Mouse (Mus musculus) heart, postnatal 14 days (tissue): Measurements from ENCODE around the gene Pdpk1. TPM values are rescaled to one million over a fixed set of nuclear protein-coding genes. Genes with fewer than 3 reads are reported as not detected.

Experiments
- DNase-seq, 2 experiments: peaks; one replicate each; pipeline ENCODE4 v3.0.0; 2021 to 2022
- intact Hi-C: fragments of 180-260 bp; cut with DNase I; formaldehyde crosslinking; loops from one replicate; pipeline ENCODE4 v1.15.1; 2025
- total RNA-seq, 2 experiments: library from RNA; stranded (reverse); gene quantifications; 2 replicates each; pipeline ENCODE4 v1.2.3; 2021

Gene Pdpk1
- total RNA-seq, 2 experiments from 2014 or later: 46.2 to 47.8 TPM

GRCm38 (mm10) chr17:24056636-24057625 lies 93.8 kb downstream of the Pdpk1 start:
- DNase-seq: no peak
- intact Hi-C loops: no loop called here

GRCm38 (mm10) chr17:24049008-24049407 lies 101.7 kb downstream of the Pdpk1 start:
- intact Hi-C loops: no loop called here

GRCm38 (mm10) chr17:24048053-24048452 lies 102.7 kb downstream of the Pdpk1 start:
- intact Hi-C loops: no loop called here
- no peak for DNase-seq

More at GRCm38 (mm10) chr17:24049008-24049407, 101.7 kb downstream of the Pdpk1 start:
- DNase-seq: no peak

- DNase-seq: no peak
- intact Hi-C loops: no loop called here
Measured at GRCm38 (mm10) chr17:24046026-24046425, 104.7 kb downstream of the Pdpk1 start.

GRCm38 (mm10) chr17:24045608-24046007 lies 105.1 kb downstream of the Pdpk1 start:
- intact Hi-C loops: no loop called here
- no peak for DNase-seq

GRCm38 (mm10) chr17:24044482-24044881 lies 106.2 kb downstream of the Pdpk1 start:
- intact Hi-C loops: no loop called here
- no peak for DNase-seq

- intact Hi-C loops: no loop called here
- no peak for DNase-seq
Measured at GRCm38 (mm10) chr17:24037844-24038243, 112.9 kb downstream of the Pdpk1 start, which contains the start of gene Prss27. Gene Prss27, plus strand, starts transcription at chr17:24038144.

GRCm38 (mm10) chr17:24037360-24037759 lies 113.4 kb downstream of the Pdpk1 start:
- no peak for DNase-seq
- intact Hi-C loops: no loop called here

- DNase-seq: no peak
- intact Hi-C loops: no loop called here
Measured at GRCm38 (mm10) chr17:24036954-24037353, 113.8 kb downstream of the Pdpk1 start.

GRCm38 (mm10) chr17:24035087-24035486 lies 115.6 kb downstream of the Pdpk1 start:
- intact Hi-C loops: no loop called here
- DNase-seq: no peak

GRCm38 (mm10) chr17:24030551-24030950 lies 120.2 kb downstream of the Pdpk1 start:
- intact Hi-C loops: no loop called here
- no peak for DNase-seq

- DNase-seq: no peak
- intact Hi-C loops: no loop called here
Measured at GRCm38 (mm10) chr17:24029477-24029876, 121.2 kb downstream of the Pdpk1 start.

Other genes starting within 250 kb of the Pdpk1 start
- not detected for gene Dcpp3, start 233.5 kb downstream of the Pdpk1 start, total RNA-seq
- gene Sbp, start 209.3 kb downstream of the Pdpk1 start, total RNA-seq: not detected
- gene Sbpl, start 195.7 kb downstream of the Pdpk1 start, total RNA-seq: not detected
- not detected for gene Prss30, start 170.4 kb downstream of the Pdpk1 start, total RNA-seq
- not detected for gene Prss22, start 152.8 kb downstream of the Pdpk1 start, total RNA-seq
- gene Prss27, start 112.8 kb downstream of the Pdpk1 start, total RNA-seq: not detected
- gene Kctd5, start 77.4 kb downstream of the Pdpk1 start, total RNA-seq: 10 to 100 TPM; 14.4 to 14.6 TPM
- gene Amdhd2, start 12.8 kb upstream of the Pdpk1 start, total RNA-seq: 10 to 100 TPM; 12.2 to 12.7 TPM
- 100 to 1,000 TPM; 241 to 249 TPM for gene Atp6v0c, start 18.8 kb upstream of the Pdpk1 start, total RNA-seq
- gene Tbc1d24, start 54.6 kb upstream of the Pdpk1 start, total RNA-seq: 1 to 10 TPM; 8.7 to 9.3 TPM
- 1 to 10 TPM in 1 of 2 experiments, under 1 TPM in 1; 0.90 to 1.0 TPM for gene Ntn3, start 58.6 kb upstream of the Pdpk1 start, total RNA-seq
- 1 to 10 TPM; 3.0 to 3.2 TPM for gene Tedc2, start 69.9 kb upstream of the Pdpk1 start, total RNA-seq
- 1 to 10 TPM; 2.7 to 4.8 TPM for gene Ccnf, start 100.6 kb upstream of the Pdpk1 start, total RNA-seq
- gene Abca17, start 200.1 kb upstream of the Pdpk1 start, total RNA-seq: not detected
- 10 to 100 TPM; 13.6 to 15.5 TPM for gene Abca3, start 201.0 kb upstream of the Pdpk1 start, total RNA-seq